Mouse (Mus musculus) spleen, postnatal 10 days (tissue): ENCODE results near the gene Dcakd.
"Not testable (repeated sequence)": the region's sequence is repeated elsewhere in the genome, so short reads cannot be mapped to it uniquely, and the experiment has no call there.

ENCODE experiments used
- DNase-seq, 2 experiments: peaks; one replicate each; pipeline ENCODE4 v3.0.0; 2021 to 2022; ENCODE audit warnings: low spot score in 2 of 2

The Dcakd gene

DNA sequence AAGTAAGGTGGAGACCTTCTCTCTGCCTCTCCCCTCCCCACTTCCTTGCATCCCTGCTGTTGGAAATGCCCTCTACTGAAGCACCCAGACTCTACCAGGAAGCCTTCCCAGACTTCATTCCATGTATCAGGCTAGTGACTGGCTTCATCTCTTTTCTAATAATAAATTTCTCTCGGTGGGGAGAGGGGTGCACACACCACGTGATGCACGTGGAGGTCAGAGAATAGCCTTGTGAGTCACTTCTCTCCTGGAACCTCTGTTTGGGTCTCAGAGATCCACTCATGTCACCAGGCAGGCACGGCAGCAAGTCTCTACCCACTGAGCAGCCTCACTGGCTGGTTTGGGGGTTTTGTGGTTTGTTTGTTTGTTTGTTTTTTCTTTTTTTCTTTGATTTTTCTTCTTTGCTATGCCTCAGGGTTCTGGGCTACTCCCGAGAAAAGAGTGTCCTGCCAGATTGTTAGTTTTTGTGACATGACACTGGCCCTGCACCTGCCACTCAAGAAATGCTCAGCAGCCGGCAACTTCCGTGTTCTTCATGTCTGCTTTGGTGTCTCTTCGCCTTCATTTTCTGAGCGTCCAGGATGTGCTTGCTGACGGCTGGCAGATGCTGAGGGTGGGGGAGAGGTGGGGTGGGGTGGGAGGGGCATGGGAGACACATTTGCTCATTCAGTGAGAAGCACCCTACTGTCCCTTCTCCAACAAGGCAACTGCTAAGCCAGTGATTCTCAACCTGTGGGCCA lies 46.8 kb downstream of the Dcakd start:
- DNase-seq: no peak

GRCm38 (mm10) chr11:102978052-102978666 lies 50.0 kb downstream of the Dcakd start:
- no peak for DNase-seq

GRCm38 (mm10) chr11:102975966-102976365 lies 52.2 kb downstream of the Dcakd start:
- DNase-seq: not testable (repeated sequence)

- DNase-seq: no peak
These were observed 55.8 kb downstream of the Dcakd start for GRCm38 (mm10) chr11:102972326-102972725.

DNA sequence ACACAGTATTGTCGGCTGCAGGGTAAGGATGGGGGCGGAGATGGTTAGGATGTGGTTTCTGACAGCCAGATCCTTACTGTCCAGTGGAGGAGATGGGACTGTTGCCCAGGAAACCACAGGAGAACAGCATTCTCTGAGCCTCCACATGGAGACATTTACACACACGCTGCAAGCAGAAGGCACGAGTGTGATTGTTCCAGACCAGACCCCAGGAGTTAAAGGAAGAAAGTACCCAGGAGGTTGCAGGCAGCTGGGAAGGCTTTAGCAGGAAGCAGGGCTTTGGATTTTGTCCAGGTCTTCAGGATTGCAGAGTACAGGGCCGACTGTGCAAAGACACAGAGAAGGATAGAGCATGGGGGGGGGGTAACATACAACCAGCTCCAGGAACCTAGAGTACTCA lies 56.5 kb downstream of the Dcakd start:
- no peak for DNase-seq

GRCm38 (mm10) chr11:102964547-102965091 lies 63.5 kb downstream of the Dcakd start:
- DNase-seq: no peak

DNA sequence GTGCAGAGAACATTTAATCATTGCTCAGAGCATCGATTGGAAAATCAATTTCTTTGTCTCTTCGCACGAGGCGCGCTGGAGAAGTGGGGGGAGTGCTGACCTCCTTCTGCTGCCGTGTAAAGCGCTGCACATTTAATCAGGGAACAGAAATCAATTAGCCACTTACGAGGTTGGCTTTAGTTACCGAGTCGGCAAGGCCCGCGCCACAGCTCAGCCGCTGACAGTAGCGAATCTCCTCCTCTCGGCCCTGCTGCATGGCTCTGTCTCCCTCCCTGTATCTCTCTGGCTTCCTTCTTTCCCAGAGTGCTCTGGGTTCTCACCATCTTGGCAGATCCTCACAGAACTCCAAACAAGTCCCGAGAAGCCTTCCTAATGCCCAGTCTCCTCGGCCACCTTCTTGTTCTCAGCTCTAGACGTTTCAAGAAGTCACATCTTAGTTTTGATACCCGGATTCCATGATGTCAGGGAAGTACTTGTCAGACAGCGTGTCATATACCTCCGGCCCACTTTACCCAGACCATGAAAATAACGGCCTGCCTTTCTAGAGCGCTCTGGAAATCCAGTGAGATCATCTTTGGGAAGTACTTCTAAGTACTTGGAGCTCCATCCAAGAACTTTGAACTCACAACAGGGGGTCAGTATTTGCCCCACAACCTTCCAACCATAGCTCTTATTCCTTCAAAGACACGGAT lies 64.1 kb downstream of the Dcakd start:
- DNase-seq: no peak

DNA sequence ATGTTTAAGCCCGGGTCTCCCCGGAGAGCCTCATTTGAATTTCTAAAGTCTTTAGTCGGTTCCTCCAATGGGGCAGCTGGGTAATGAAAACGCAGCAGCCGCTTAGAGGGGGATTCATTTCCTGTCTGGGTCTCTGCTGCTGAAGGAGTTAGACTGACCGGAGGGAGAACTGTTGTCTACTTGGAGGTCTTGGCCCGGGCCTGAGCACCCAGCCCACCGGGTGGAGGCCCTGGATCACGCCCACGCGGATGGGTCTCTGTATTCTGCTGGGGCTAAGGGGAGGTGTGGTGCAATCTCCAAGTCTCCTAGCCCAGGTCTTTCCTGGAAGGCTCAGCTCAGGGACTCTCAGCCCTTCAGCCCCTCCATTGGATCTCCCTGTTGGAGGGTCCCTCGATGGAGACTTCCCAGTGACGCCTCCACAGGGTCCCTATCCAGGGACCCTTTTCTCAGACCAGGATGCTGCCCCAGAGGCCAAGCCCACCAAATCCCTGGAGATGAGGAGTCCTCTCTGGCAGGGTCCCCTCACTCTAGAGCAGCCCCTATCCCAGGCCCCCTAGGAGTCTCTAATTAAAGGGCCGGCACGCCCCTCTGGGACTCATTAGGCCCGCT lies 64.8 kb downstream of the Dcakd start:
- DNase-seq: no peak

DNA sequence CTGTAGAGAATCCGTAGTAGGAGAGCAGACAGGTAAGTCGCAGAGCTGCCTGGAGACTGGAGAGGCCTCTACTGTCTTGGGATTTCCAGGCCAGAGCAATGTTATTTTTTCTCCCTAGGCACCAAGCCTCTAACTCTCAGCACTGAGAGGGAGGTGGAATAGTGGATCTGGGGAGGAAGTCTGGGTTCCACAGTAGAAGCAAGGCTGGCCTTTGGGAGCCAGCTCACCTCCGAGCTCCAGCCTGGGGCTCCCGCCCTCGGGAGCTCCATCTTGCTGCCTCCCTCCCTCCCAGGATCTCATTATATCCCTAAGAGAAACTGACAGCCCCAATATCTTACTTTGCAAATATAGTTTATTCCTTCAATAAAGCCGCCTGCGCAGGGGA lies 65.3 kb downstream of the Dcakd start:
- no peak for DNase-seq

DNA sequence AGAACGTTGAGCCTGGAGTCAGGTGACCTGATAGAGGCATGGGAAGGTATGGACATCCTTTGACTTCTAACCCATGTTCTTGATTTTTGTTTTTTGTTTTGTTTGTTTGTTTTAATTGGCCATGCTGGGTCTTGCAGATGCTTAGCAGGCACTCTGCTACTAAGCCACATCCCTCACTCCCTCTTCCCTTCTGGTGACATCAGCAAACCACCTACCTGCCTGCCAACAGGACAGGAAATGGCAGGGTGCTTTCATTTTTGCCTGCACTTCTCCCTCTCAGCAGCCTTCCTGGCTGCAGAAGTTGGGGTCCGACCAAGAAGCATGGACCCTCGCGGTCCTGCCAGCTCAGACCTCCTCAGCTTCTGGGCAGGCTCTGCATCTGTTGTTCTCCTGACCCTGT lies 67.1 kb downstream of the Dcakd start:
- no peak for DNase-seq

DNA sequence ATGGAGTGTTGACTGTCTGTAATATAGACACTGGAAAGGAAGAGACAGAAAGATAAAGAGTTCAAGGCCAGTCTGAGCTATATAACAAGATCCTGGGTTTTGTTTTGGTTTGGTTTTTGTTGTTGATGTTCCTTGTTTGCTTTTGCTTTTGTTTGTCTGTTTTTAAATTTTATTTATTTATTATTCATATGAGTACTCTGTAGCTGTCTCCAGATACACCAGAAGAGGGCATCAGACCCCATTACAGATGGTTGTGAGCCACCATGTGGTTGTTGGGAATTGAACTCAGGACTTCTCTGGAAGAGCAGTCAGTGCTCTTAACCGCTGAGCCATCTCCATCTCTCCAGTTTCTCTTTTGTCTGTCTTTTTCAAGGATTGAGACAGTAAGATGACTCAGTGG lies 69.3 kb downstream of the Dcakd start:
- no peak for DNase-seq

DNA sequence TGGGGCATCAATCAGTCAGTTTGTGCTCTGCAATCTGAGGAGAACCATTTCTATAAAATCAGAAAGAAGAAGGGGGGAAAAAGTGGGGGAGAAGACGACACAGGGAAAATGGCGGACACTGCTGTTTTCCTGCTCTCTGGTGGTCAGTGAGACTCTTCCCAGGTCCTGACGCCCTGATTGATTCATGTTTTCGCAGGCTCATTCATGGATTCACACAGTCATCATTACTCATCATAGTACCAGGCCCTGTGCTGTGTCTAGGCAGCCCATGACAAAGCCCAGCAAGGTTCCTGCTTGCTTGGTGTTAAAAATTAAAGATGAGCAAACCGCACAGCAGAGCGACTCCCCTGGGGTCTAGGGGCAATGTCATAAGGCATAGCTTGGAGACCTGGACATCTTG lies 69.7 kb downstream of the Dcakd start:
- no peak for DNase-seq

- DNase-seq: no peak
These were observed 70.4 kb downstream of the Dcakd start for GRCm38 (mm10) chr11:102957692-102958091.

- DNase-seq: no peak
These were observed 71.0 kb downstream of the Dcakd start for GRCm38 (mm10) chr11:102956962-102957614.

GRCm38 (mm10) chr11:102952922-102953321 lies 75.2 kb downstream of the Dcakd start:
- DNase-seq: no peak

DNA sequence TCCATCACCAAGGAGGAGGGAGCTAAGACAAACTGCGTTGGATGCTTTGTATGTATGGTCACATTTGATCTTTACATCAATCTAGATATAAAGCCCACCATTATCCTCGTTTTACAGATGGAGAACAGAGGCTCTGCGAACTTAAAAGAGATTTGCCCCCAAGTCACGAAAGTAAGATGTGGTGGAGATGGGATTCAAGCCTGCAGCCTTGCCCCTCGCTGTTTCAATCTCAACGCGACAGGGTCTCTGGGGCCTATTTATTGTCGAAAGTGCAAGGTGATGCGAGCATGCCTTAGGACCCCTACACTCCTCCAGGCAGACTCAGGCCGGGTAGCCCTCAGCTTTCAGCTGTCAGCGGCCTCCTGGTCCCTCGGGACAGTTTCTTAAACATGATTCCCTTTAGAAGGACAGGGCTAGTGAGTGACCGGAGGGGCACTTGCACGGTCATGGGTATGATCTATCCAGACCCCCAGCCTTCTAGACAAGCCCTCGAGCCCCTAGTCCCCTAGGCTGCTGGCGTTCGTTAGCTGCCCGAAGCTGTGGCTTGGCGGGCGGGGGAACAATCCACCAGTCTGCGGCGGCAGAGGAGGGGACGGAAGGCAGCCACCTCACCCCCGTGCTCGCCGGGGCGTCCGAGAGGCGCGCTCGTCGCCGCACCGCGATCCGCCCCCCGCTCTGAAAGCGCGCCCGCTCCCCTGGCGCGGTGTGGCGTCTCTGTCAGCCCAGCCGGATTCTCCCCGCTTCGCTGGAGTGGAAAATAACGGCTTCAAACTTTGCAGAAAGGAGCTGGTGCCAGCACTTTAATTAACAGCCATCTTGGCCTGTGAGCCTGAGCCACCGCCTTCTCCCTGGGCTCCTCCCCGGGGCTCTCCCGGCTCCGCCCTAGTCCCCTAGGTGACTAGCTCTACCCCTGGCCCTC lies 79.8 kb downstream of the Dcakd start:
- DNase-seq: peak; percentile 16 to 30

GRCm38 (mm10) chr11:102946992-102947343 lies 81.2 kb downstream of the Dcakd start:
- peak; percentile 13 to 24 for DNase-seq

- peak; percentile 47 to 83 for DNase-seq
These were observed 81.7 kb downstream of the Dcakd start, which contains the start of gene C1ql1 for GRCm38 (mm10) chr11:102946265-102946991. TSS of gene C1ql1 (minus strand) at chr11:102946688.

- no peak for DNase-seq
These were observed 82.5 kb downstream of the Dcakd start for GRCm38 (mm10) chr11:102945306-102946264.
